Mouse (Mus musculus) CD8-positive naive resting alpha-beta T cell, adult 2 months (primary cell): ENCODE results near the gene Mrpl35.

Experiments
- DNase-seq, 2 experiments: peaks; one replicate each; pipeline ENCODE4 v3.0.0; 2022; ENCODE audit warnings: low read depth in 2 of 2, low spot score in 2 of 2

The Mrpl35 gene

GRCm38 (mm10) chr6:71801011-71801713 is 25.6 kb downstream of the Mrpl35 start:
- DNase-seq: no peak

GRCm38 (mm10) chr6:71799391-71799790 is 27.4 kb downstream of the Mrpl35 start:
- no peak for DNase-seq

DNA sequence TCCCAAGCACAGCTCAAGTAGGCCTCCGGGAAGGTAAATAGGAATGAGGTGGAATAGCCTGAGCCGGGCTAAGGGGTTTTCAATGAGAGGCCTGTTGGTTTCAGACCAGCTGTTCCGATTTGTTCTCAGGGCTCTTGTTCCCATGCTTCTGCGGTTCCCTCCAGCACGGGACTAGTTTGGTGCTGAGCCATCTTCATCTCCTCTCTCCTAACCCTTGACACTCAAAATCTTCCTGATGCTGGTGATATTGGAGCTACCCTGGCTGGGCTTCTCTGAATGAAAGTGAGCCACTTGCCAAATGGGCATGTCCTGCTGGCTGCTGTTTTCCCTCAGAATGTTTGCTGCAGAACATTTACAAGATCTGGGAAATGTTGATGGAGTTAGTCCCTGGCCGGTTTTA is 35.0 kb downstream of the Mrpl35 start:
- no peak for DNase-seq

DNA sequence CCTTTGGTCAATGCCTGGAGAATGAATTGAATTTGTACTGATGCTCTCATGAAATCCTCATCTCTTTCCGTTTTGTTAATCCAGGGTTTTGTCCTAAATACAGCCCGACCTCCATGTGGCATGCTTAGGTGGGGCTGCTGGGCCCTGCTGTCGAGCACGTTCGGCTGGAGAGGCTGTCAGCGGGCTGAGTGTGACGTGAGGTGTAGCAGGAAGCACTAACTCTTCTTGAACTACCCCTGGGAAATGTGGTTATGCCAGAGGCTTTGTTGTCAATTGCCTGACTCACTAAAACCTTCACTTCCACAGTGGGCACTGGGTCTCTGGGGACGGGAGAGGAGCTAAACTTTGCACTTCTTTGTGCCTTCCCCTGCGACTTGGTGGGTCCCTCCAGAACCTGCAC is 38.4 kb downstream of the Mrpl35 start:
- no peak for DNase-seq

DNA sequence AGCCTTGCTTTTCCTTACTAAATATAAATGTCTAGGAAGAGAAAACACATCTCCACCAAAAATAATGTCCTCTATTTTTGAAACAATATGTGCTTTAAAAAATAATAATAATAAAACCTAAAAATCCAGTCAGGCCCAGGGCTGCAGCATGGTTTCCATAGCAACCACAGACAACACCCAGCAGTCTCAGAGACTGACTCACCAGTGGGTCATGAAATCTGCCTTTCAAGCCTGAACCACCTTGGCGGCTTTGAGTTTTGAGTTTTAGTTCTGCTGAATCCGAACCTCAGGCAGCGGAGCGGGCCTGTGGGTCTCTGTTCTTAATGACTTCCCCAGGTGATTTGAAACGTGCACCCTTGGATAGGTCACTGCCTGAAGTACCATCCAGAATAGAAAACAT is 43.6 kb downstream of the Mrpl35 start:
- DNase-seq: no peak

GRCm38 (mm10) chr6:71780431-71780830 is 46.3 kb downstream of the Mrpl35 start:
- no peak for DNase-seq

- DNase-seq: no peak
Observed at GRCm38 (mm10) chr6:71779831-71780230, 46.9 kb downstream of the Mrpl35 start.

GRCm38 (mm10) chr6:71778016-71778415 is 48.8 kb downstream of the Mrpl35 start:
- DNase-seq: no peak

DNA sequence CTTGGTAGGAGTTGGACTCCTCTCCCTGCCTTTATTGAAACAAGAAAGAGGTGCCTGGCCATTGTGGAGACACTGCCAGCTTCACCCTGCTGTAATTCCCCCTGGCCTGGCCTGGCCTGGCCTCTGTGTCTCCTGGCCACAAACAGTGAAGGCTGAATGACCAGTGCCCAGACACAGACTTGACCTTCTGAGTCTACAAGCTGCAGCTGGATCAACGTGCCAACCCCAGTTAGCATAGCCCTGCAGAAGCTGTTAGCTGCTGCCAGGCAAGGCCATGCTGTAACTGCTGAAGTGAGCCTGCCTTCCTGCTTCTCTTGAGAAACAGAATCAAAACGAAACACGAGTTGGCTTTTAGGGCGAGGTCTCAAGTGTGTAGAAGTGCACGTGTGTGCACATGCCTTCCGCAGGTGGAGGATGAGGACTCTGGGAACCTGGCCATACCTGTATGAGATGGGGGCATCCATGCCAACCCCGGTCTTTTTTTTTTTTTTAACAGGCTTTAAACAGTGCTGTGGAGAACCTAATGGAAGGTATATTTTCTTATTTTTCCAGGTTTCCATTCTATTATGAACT is 54.0 kb downstream of the Mrpl35 start:
- no peak for DNase-seq

DNA sequence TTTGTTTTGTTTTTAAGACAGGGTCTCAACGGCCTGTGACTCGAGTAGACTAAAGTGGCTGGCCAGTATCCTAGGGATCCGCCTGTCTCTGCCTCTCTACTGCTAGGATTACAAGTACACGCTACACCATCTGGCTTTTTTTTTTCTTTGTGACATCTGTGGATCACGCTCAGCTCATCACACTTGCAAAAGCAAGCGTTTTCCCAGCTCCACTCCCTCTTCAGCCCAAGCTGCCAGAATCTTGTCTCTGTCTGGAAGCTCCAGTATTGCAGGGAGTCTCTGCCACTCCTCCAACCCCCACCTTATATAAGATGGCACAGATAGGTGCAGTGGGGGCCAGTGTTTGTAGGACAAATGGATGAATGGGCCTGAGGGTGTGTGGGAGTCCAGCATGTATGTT is 54.6 kb downstream of the Mrpl35 start:
- DNase-seq: no peak

- DNase-seq: no peak
Observed at GRCm38 (mm10) chr6:71771282-71771681, 55.5 kb downstream of the Mrpl35 start.

GRCm38 (mm10) chr6:71770856-71771255 is 55.9 kb downstream of the Mrpl35 start:
- DNase-seq: no peak

DNA sequence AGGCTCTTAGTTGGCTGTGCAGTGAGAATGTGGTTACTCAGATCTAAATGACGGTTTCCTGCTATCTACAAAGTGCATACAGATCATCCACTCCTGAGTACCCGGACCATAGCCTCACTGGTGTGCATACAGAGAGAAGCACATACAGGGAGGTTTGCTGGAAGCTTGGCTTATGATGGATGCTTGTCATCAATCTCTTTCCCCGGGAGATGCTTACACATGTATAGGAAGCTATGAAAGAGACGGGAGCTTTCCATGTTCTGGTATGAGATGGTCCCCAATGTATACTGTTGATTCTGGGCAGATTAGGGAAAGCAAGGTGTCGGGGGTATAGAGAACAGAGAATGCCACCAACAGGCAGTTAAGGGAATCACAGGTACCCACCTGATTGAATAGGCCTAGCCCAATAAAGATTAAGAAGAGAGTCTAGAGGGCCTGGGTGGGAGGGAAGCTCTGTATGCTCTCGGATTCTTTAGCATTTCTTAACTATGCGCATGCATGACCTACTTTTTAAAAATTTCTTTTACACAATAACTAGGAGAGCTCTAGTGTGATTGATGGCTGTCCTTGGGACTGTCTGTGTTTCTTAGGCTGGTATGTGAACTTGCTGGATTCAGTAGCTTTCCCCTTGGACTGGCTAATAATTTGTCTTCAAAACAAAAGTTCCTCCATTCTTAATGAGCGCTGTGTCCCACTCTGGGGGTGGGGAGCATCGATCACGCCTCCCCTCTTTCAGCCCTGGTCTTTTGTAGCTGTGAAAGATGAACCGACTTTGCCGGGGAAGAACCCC is 56.7 kb downstream of the Mrpl35 start:
- peak in 1 of 2 experiments; percentile 33 for DNase-seq

DNA sequence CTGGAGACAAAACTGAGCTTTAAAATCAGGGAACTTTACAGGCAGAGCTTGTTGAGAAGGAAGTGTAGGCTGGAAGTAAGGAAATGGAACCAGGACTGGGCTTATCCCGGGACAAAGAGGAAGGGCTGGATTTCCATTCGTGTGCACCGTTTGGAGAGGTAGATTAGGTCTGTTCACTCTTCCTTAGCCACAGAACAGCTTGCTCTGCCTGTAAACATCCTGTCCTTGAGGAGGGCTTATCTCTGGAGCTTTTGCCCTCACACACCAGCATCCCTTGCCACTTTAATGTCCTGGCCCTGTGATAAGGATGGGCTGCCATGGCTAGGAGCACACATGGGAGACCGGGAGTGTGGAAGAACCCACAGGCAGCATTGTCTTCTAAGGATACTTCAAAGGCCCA is 59.0 kb downstream of the Mrpl35 start:
- DNase-seq: no peak
